Mouse (Mus musculus) layer of hippocampus, postnatal 14 days (tissue): ENCODE data around the gene Ice1. TPM values are rescaled to one million over a fixed set of nuclear protein-coding genes. Genes with fewer than 3 reads are reported as not detected.

Experiments used
- DNase-seq, 2 experiments: peaks; one replicate each; pipeline ENCODE4 v3.0.0; 2021 to 2022; ENCODE audit warnings: low spot score in 2 of 2, mixed read lengths in 1 of 2
- total RNA-seq, 2 experiments: library from RNA; stranded (reverse); gene quantifications; 2 replicates each; pipeline ENCODE4 v1.2.3; 2021

Ice1 gene
- total RNA-seq, 2 experiments from 2014 or later = 60.6 to 67.0 TPM

- DNase-seq = peak; percentile 46 to 62
Observed at GRCm38 (mm10) chr13:70582517-70582916, 54.9 kb downstream of the Ice1 start.

DNA sequence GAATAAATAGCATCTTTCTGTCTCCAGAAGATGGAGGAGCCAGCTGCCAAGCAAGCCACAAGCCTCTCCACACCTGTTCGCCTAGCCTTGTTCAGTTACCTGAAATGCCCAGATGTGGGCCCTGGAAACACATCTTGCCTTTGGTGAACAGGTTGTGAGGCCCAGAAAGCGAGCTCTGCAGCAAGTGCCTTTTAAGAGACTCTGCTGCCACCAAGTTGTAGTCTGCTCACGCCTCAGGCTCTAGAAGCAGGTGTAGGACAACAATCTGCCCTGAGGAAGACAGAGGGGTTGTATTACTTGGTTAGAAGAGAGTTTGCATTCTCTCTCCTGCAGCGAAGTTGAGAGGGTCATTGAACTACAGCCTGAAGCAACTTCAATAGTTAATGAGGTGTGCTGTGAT lies 55.9 kb downstream of the Ice1 start:
- no peak for DNase-seq

GRCm38 (mm10) chr13:70574216-70574615 lies 63.2 kb downstream of the Ice1 start:
- DNase-seq = no peak

- DNase-seq = no peak
Observed at GRCm38 (mm10) chr13:70567889-70568288, 69.5 kb downstream of the Ice1 start.

GRCm38 (mm10) chr13:70553456-70553855 lies 84.0 kb downstream of the Ice1 start:
- DNase-seq = no peak

DNA sequence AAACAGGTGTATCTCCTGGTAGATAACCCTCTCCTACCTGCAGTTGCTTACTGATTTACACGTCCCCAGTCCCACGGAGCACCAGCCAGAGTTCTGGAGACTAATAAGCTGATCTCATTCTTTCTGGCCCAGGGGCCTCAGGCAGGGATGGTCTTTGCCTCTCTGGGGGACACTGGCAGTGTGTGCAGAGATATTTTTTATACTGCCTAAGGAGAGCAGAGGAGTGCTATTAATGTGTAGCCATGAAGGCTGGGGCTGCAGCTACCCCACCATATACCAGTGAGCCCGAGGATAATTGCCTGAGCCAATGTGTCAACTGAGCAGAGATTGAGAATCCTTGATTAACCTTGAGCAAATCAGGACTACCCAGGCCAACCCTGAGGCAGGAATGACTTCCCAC lies 90.0 kb downstream of the Ice1 start:
- DNase-seq = no peak

- DNase-seq = peak in 1 of 2 experiments; percentile 24
Observed at GRCm38 (mm10) chr13:70545261-70545660, 92.2 kb downstream of the Ice1 start.

DNA sequence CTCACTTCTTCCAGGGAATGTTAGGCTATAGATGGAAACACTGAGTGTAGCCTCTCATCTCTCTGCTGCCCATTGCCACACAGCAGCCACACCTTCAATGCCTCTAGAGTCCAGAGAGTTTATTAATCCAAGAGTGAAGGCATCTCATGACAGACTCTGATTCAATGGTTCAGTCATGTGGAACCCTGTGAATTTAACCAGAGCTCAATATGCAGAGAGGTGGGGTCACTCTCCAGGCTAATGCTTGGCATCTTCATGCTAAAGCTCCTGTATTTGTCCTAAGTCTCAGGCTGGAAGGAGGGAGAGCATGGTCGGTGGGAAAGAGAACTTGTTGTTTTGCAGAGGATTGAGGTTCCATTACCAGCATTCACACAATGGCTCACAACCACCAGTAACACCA lies 97.6 kb downstream of the Ice1 start:
- DNase-seq = no peak

DNA sequence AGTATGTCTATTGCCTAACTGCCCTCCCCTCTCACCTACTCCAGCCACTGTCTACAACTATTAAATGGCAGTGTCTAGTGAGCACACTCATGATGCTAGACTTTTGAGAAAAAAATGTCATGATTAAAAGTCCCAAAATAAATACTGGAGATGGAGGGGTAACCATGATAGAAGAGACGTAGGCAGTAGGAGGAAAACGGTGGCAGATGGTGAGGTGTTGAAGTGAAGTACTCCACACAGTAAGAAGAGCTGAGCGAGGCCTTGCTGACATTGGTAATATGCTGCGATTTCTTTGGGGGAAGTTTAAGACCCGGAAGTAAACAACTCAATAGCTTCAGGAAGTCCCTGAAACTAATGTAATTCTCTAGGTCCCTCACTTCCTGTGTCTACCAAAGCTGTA lies 104.0 kb downstream of the Ice1 start:
- DNase-seq = no peak

DNA sequence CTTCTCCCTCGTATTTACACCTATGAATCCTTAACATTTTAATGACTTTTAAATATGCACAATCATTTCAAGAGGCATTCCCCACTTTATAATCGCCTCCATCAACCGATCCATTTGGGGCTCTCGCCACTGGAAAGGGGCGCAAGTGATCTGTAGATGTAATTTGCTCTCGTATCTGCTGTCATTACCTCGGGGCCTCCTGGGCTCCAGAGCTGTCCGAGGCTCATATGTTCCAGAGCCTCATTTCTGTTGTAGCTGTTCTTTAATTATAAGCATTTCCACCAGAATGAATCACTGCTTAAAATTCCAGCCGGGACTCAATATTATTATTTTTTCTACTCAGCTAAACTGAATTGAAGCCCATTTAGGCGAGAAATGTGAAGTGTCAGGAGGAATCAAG lies 104.7 kb downstream of the Ice1 start:
- DNase-seq = no peak

- DNase-seq = no peak
Observed at GRCm38 (mm10) chr13:70517651-70518050, 119.8 kb downstream of the Ice1 start.

DNA sequence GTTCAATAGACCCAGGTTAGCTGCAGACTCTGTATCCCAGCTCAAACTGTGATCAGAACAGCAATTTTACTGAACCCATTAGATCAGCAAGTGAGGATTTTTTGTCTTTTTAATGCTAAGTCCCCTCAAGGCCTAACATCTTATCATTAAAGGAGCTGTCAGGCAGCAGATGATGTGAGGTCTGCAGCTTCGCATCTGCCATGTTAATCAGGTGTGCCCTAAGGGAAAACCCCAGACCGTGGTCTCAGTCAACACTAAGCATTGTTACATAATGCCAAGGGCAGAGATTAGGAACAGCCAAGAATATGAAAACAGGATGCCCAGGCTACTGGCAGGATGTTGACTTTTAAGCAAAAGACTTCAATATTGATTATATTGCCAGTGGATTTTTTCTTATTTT lies 122.4 kb downstream of the Ice1 start:
- DNase-seq = no peak

DNA sequence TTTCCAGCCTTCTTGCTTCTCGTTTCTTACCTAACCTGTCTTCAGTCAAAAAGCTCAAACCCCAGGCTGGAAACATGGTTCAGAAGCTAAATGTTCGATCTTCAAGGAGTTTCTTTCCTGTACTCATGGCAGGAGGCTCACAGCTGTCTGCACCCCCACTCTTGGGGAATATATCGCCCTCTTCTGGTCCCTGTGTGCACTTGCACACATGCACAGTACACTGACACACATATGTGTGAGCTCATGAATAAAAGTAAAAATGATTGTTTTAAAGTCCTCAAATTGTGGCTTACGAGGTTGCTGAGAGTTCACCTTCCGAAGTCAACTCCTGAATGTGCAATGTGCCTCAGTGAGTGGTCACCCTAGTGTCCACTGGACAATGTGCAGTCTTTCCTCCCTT lies 127.2 kb downstream of the Ice1 start:
- DNase-seq = no peak

DNA sequence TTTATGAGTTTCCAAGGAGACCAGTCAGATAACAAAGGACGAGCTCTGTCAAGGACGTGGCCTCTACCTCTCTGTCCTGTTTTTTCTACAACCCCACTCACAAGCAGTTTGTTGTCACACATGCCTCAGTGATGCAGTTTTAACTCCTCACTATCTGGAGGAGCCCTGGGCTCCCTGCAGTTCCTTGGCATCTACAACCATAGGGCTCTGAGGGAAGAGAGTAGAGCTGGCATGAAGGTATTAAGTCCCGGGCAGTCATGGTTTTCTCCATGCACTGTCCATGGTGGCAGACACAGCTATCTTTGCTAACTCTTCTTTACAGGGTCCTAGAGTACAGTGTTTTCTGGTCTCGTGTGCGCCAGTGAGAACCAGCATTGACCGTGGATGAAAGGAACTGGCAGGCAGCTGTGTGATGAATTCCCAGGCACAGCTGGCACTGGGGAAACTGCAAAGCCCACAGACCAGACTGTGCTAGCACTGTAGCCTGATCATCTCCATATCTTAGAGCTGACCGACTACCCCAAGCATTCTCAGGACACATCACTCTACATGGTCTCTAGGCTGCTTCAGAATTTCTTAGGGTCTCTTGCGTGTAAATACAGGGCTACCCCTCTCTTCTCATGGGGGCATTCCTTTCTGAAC lies 127.9 kb downstream of the Ice1 start:
- DNase-seq = peak in 1 of 2 experiments; percentile 12

GRCm38 (mm10) chr13:70508708-70509374 lies 128.6 kb downstream of the Ice1 start:
- DNase-seq = no peak

Other genes starting within 250 kb of the Ice1 start
- 1 to 10 TPM; 2.3 to 4.4 TPM for gene Adamts16, start 204.2 kb upstream of the Ice1 start, total RNA-seq